In the genomic region with DNA sequence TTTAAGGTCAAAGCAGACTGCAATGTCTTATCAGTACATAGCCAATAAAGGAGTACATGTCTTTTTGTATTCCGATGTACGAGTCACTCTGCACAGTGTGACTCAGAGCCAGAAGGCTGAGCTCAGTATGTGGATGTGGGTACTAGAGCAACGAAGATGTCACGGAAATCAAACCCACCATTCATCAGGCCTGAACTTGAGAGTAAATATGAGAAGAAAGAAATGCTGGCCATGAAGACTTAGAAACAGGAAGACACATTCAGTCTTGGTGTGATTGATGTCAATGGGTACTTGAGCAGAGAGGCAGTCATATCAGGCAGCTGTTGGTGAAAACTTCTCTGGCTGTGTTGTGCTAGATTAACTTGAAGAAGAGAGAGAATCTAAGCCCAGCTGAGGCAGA, we compare ENCODE assay signal across 28 mouse cellular contexts. TPM values are rescaled to one million over a fixed set of nuclear protein-coding genes. Genes with fewer than 3 reads are reported as not detected.
DNase-seq lines count a peak whose midpoint lies in the region; ATAC-seq and TF ChIP-seq lines count a peak whose summit lies in the region.
"Had no signal": no experiment of that assay in that cellular context is flagged by ENCODE, and none has a peak within 500 bp of the region (broad histone marks: within the 10 kb centered on the region; RNA-seq: fewer than 3 reads in every experiment).

No protein-coding gene starts in this region.

- TF ChIP-seq CTCF in CH12.LX (conservative IDR thresholded peaks at IDR 0.05 in 1 of 2, IDR thresholded peaks at IDR 0.05 in 1 of 2; ENCODE audit: low read depth in 2 of 2, low read length in 2 of 2) = no peak
- no peak for TF ChIP-seq CTCF in thymus, adult 2 months (IDR thresholded peaks at IDR 0.05; ENCODE audit: borderline replicate concordance, control insufficient read depth, extremely low read depth, insufficient read depth, low read length, poor library complexity)

- dilution Hi-C loops in CH12.LX (cut with MboI; ENCODE audit: extremely low pct_ligation_motif_present, extremely low pct_unique_long_range_greater_than_20kb, low sequenced_read_pairs) = no loop called here

- H3K27ac ChIP-seq in CH12.LX (ENCODE audit: insufficient read depth, low read depth) = no peak overlapping the region
- H3K27ac ChIP-seq in thymus, adult 2 months (ENCODE audit: control insufficient read depth, insufficient read depth, low read length) = no peak overlapping the region
- H3K27ac ChIP-seq: embryonic facial prominence, embryonic 13.5 days; forebrain, embryonic 15.5 days; intestine, embryonic 15.5 days; limb, embryonic 12.5 days; liver, embryonic 12.5 days; lung, embryonic 15.5 days; midbrain, embryonic 12.5 days; neural tube, embryonic 15.5 days had no signal

- H3K9me3 ChIP-seq in CH12.LX (replicated peaks; ENCODE audit: low read length) = no peaks in the 10 kb centered on the region
- H3K9me3 ChIP-seq: embryonic facial prominence, embryonic 13.5 days; forebrain, embryonic 15.5 days; intestine, embryonic 15.5 days; limb, embryonic 12.5 days; liver, embryonic 12.5 days; lung, embryonic 15.5 days; midbrain, embryonic 12.5 days; neural tube, embryonic 15.5 days had no signal

- no peak for TF ChIP-seq EP300 in CH12.LX (IDR thresholded peaks at IDR 0.05; ENCODE audit: low read length)

- no peaks in the 10 kb centered on the region for H3K27me3 ChIP-seq in CH12.LX (replicated peaks)
- no peaks in the 10 kb centered on the region for H3K27me3 ChIP-seq in thymus, adult 2 months (ENCODE audit: control insufficient read depth, insufficient read depth, low read length)
- H3K27me3 ChIP-seq: embryonic facial prominence, embryonic 13.5 days; forebrain, embryonic 15.5 days; intestine, embryonic 15.5 days; limb, embryonic 12.5 days; liver, embryonic 12.5 days; lung, embryonic 15.5 days; midbrain, embryonic 12.5 days; neural tube, embryonic 15.5 days had no signal

- H3K36me3 ChIP-seq in CH12.LX (replicated peaks in 1 of 2; ENCODE audit: control insufficient read depth in 1 of 2, insufficient read depth in 1 of 2, low read length in 1 of 2) = no peaks in the 10 kb centered on the region
- H3K36me3 ChIP-seq in thymus, adult 2 months (ENCODE audit: control insufficient read depth, insufficient read depth, low read length) = no peaks in the 10 kb centered on the region
- H3K36me3 ChIP-seq: embryonic facial prominence, embryonic 13.5 days; forebrain, embryonic 15.5 days; intestine, embryonic 15.5 days; limb, embryonic 12.5 days; liver, embryonic 12.5 days; lung, embryonic 15.5 days; midbrain, embryonic 12.5 days; neural tube, embryonic 15.5 days had no signal

- peaks cover 6 to 73% of the 10 kb centered on the region in 2 experiments; a peak in 3 of 4 replicates for H3K4me1 ChIP-seq in CH12.LX (ENCODE audit: control insufficient read depth in 1 of 2, insufficient read depth in 2 of 2)
- no peaks in the 10 kb centered on the region for H3K4me1 ChIP-seq in thymus, adult 2 months (replicated peaks; ENCODE audit: control insufficient read depth, insufficient read depth, low read length)
- H3K4me1 ChIP-seq: embryonic facial prominence, embryonic 13.5 days; forebrain, embryonic 15.5 days; intestine, embryonic 15.5 days; limb, embryonic 12.5 days; liver, embryonic 12.5 days; lung, embryonic 15.5 days; midbrain, embryonic 12.5 days; neural tube, embryonic 15.5 days had no signal

- H3K4me2 ChIP-seq in CH12.LX (ENCODE audit: insufficient read depth, low read depth, poor library complexity, severe bottlenecking) = no peak overlapping the region
- H3K4me2 ChIP-seq: embryonic facial prominence, embryonic 13.5 days; forebrain, embryonic 15.5 days; intestine, embryonic 15.5 days; limb, embryonic 12.5 days; liver, embryonic 12.5 days; lung, embryonic 15.5 days; midbrain, embryonic 12.5 days; neural tube, embryonic 15.5 days had no signal

- no peak overlapping the region for H3K9ac ChIP-seq in CH12.LX (ENCODE audit: insufficient read depth, low read depth)
- H3K9ac ChIP-seq: embryonic facial prominence, embryonic 13.5 days; forebrain, embryonic 15.5 days; intestine, embryonic 15.5 days; limb, embryonic 12.5 days; liver, embryonic 12.5 days; lung, embryonic 15.5 days; midbrain, embryonic 12.5 days; neural tube, embryonic 15.5 days had no signal

- no peak for TF ChIP-seq POLR2A in CH12.LX (IDR thresholded peaks at IDR 0.05; ENCODE audit: low read depth, low read length)
- no peak for TF ChIP-seq POLR2A in thymus, adult 2 months (IDR thresholded peaks at IDR 0.05; ENCODE audit: control insufficient read depth, extremely low read depth, insufficient read depth, low read length, poor library complexity)

- ATAC-seq in common myeloid progenitor, adult 5-6 weeks (replicated peaks; ENCODE audit: low read depth, poor library complexity, severe bottlenecking) = peak; percentile 38
- ATAC-seq in megakaryocyte progenitor cell, adult 5-6 weeks (replicated peaks; ENCODE audit: poor library complexity) = peak; percentile 43
- ATAC-seq: forebrain, embryonic 15.5 days; intestine, embryonic 15.5 days; liver, embryonic 12.5 days had no signal

- H3K4me3 ChIP-seq in CH12.LX (replicated peaks in 1 of 3; ENCODE audit: low read depth in 2 of 3, low read length in 2 of 3, poor library complexity in 1 of 3) = no peak overlapping the region
- H3K4me3 ChIP-seq in thymus, adult 2 months (ENCODE audit: control insufficient read depth, insufficient read depth, low read length) = no peak overlapping the region
- H3K4me3 ChIP-seq: embryonic facial prominence, embryonic 13.5 days; forebrain, embryonic 15.5 days; intestine, embryonic 15.5 days; limb, embryonic 12.5 days; liver, embryonic 12.5 days; lung, embryonic 15.5 days; midbrain, embryonic 12.5 days; neural tube, embryonic 15.5 days had no signal

- no peaks in the 10 kb centered on the region for H3K79me2 ChIP-seq in CH12.LX (replicated peaks; ENCODE audit: control insufficient read depth, extremely low read depth, insufficient read depth, poor library complexity, severe bottlenecking)

- TF ChIP-seq RAD21 in CH12.LX (IDR thresholded peaks at IDR 0.05; ENCODE audit: low read depth, low read length) = no peak

- in situ Hi-C loops in CH12.LX (cut with MboI; ENCODE audit: low pct_ligation_motif_present, low pct_unique_long_range_greater_than_20kb, low sequenced_read_pairs) = no loop called here

- peak; percentile 29 for DNase-seq in 3T3-L1 (ENCODE audit: low read depth, low spot score)
- DNase-seq in CH12.LX (ENCODE audit: extremely low read depth) = peak; percentile 74
- DNase-seq in layer of hippocampus, adult 9-10 months (ENCODE audit: low spot score) = no peak
- no peak for DNase-seq in urinary bladder, adult 18-20 months (ENCODE audit: low spot score in 2 of 2)
- DNase-seq in layer of hippocampus, postnatal 25 days (ENCODE audit: extremely low spot score in 1 of 2, low spot score in 1 of 2) = no peak
- no peak for DNase-seq in thymus, adult 2 months
- DNase-seq: cerebellum, adult 8-10 months; gastrocnemius, postnatal 25 days; kidney, adult 9 months; kidney, postnatal 36 days; layer of hippocampus, adult 9-11 months; lung, postnatal 4 days; right cerebral cortex, postnatal 25 days; thymus, postnatal 14 days had no signal

- WGBS in thymus, adult 2 months = 28% methylated on average over 4 of the region's 4 CpGs

TF ChIP-seq in CH12.LX, 34 proteins besides CTCF, POLR2A, EP300 and RAD21 (continues in another document):
- TF ChIP-seq JUN (IDR thresholded peaks at IDR 0.05; ENCODE audit: insufficient read depth, low read depth, low read length) (no peak), MEF2A (IDR thresholded peaks at IDR 0.05; ENCODE audit: borderline replicate concordance, low read depth, low read length) (no peak; the same call in 1 of the 2 replicates), E2F4 (IDR thresholded peaks at IDR 0.05; ENCODE audit: insufficient replicate concordance, low read depth, low read length) (no peak), MXI1 (IDR thresholded peaks at IDR 0.05; ENCODE audit: low read depth, low read length) (no peak), HCFC1 (IDR thresholded peaks at IDR 0.05; ENCODE audit: low read depth, low read length) (no peak), JUND (conservative IDR thresholded peaks at IDR 0.05; ENCODE audit: low read depth, low read length) (no peak), IRF4 (IDR thresholded peaks at IDR 0.05; ENCODE audit: low read depth, low read length) (0 out of 2 replicates have a peak, but pooled peaks have one; percentile 30), MAX (IDR thresholded peaks at IDR 0.05; ENCODE audit: low read length) (no peak), RCOR1 (conservative IDR thresholded peaks at IDR 0.05; ENCODE audit: low read depth, low read length) (no peak), NRF1 (IDR thresholded peaks at IDR 0.05; ENCODE audit: low read depth, low read length) (no peak), NELFE (IDR thresholded peaks at IDR 0.05; ENCODE audit: low read depth, low read length) (no peak), BHLHE40 (IDR thresholded peaks at IDR 0.05; ENCODE audit: low read depth, low read length) (peak; percentile 23; the same call in 1 of the 2 replicates), MYC (IDR thresholded peaks at IDR 0.05; ENCODE audit: low read depth, low read length) (no peak), ETS1 (conservative IDR thresholded peaks at IDR 0.05; ENCODE audit: low read depth, low read length) (0 out of 2 replicates have a peak, but pooled peaks have one; percentile 19), ZC3H11A (IDR thresholded peaks at IDR 0.05; ENCODE audit: low read depth, low read length) (no peak), SIN3A (IDR thresholded peaks at IDR 0.05; ENCODE audit: low read length) (no peak), USF2 (conservative IDR thresholded peaks at IDR 0.05; ENCODE audit: low read depth, low read length) (no peak), ZKSCAN1 (IDR thresholded peaks at IDR 0.05; ENCODE audit: borderline replicate concordance, low read depth, low read length) (no peak)

RNA-seq across cellular contexts. Expression of gene Rgs13, which starts 25.8 kb away (rescaled TPM):
- total RNA-seq in CH12.LX (2012; rRNA removed) (149 and 168 TPM in 2 replicates), CH12.LX (2014; rRNA removed) (1,247 and 1,500 TPM in 2 replicates)
- polyA plus RNA-seq in CH12.LX (2012; ENCODE audit: insufficient read length, low read depth) = 619 and 698 TPM in 2 replicates
- not detected in 2 replicates for total RNA-seq in common myeloid progenitor, adult 5-6 weeks (2017)
- not detected in 2 replicates for total RNA-seq in megakaryocyte progenitor cell, adult 5-6 weeks (2015)
- not detected in 2 replicates for total RNA-seq in megakaryocyte progenitor cell, adult 5-6 weeks (2017)
- total RNA-seq in layer of hippocampus, postnatal 25 days (2021) = 1 to 10 TPM in 1 of 2 experiments, under 1 TPM in 1; 0.86 to 1.2 TPM
- 0.08 and 0.12 TPM in 2 replicates for polyA plus RNA-seq in thymus, adult 2 months (2012; rRNA removed)
- total RNA-seq: adrenal gland, adult 18-20 months had no signal
- polyA plus RNA-seq: intestine, embryonic 15.5 days; limb, embryonic 12.5 days; liver, embryonic 12.5 days; spleen, adult 2 months had no signal

RNA-seq across cellular contexts. Expression of gene Rgs1, which starts 46.1 kb away (rescaled TPM):
- total RNA-seq in CH12.LX (2012; rRNA removed) (3.1 and 3.2 TPM in 2 replicates), CH12.LX (2014; rRNA removed) (25.2 and 35.2 TPM in 2 replicates)
- 3.6 and 4.6 TPM in 2 replicates for polyA plus RNA-seq in CH12.LX (2012; ENCODE audit: insufficient read length, low read depth)
- 575 and 670 TPM in 2 replicates for total RNA-seq in common myeloid progenitor, adult 5-6 weeks (2017)
- total RNA-seq in megakaryocyte progenitor cell, adult 5-6 weeks (2015) = 17.1 and 27.9 TPM in 2 replicates
- 41.7 and 52.1 TPM in 2 replicates for total RNA-seq in megakaryocyte progenitor cell, adult 5-6 weeks (2017)
- total RNA-seq in layer of hippocampus, postnatal 25 days (2021) = not detected
- polyA plus RNA-seq in thymus, adult 2 months (2012; rRNA removed) = 1.0 and 1.5 TPM in 2 replicates
- total RNA-seq: ES-E14; gastrocnemius, postnatal 25 days had no signal
- polyA plus RNA-seq: forebrain, embryonic 15.5 days; hindbrain, embryonic 11.5 days; limb, embryonic 12.5 days; midbrain, embryonic 12.5 days; neural tube, embryonic 15.5 days had no signal

Comparison
In these comparisons a context has a peak if more than half of its experiments do, and no peak if none do; other contexts are left out.
1. DNase-seq: peak in 3T3-L1 (single experiment) and CH12.LX (single experiment); none in layer of hippocampus, adult 9-10 months (single experiment), urinary bladder, adult 18-20 months (0 of 2), layer of hippocampus, postnatal 25 days (0 of 2) and thymus, adult 2 months (single experiment).
2. RNA of gene Rgs13, which starts 25.8 kb away (total RNA-seq): 149 to 1,500 TPM in CH12.LX; 0.86 to 1.2 TPM in layer of hippocampus, postnatal 25 days, not detected in common myeloid progenitor, adult 5-6 weeks and not detected in megakaryocyte progenitor cell, adult 5-6 weeks; every median in the first group is over 10 times any median in the second.
3. RNA of gene Rgs1, which starts 46.1 kb away (total RNA-seq): 575 to 670 TPM in common myeloid progenitor, adult 5-6 weeks; 17.1 to 52.1 TPM in megakaryocyte progenitor cell, adult 5-6 weeks, 3.1 to 35.2 TPM in CH12.LX and not detected in layer of hippocampus, postnatal 25 days; every median in the first group is over 10 times any median in the second.